Comparison of ENCODE assay signal across 12 mouse cellular contexts in the genomic region with DNA sequence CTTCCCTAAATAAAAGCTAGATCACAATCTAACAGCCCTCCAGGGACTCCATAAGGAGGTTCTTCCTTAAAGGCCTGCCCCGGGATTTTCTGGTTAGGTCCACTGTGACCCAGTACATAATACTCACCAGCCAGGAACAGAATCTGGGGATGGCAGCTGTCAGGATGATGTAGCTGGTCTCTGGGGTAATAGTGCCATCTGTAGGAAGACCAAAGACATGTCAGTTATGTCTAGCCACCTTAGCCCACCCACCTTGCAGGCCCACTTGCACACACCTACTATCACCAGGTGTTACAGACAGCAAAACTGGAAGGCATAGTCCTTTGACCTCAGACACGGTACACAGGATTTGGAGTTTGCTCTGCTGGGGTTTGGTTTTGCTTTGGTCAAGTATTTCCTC.
DNase-seq lines count a peak whose midpoint lies in the region; ATAC-seq and TF ChIP-seq lines count a peak whose summit lies in the region.
"Had no signal": no experiment of that assay in that cellular context is flagged by ENCODE, and none has a peak within 500 bp of the region (broad histone marks: within the 10 kb centered on the region; RNA-seq: fewer than 3 reads in every experiment).

No protein-coding gene starts in this region.

- no peak for TF ChIP-seq POLR2A in lung, adult 2 months (IDR thresholded peaks at IDR 0.05; ENCODE audit: borderline replicate concordance, extremely low read depth, low read depth, low read length)

- no peak for ATAC-seq in forebrain, postnatal 0 days
- ATAC-seq in forebrain, embryonic 15.5 days (replicated peaks), result no peak
- no peak for ATAC-seq in lung, embryonic 14.5 days (ENCODE audit: insufficient read depth)
- ATAC-seq: intestine, embryonic 16.5 days had no signal

- no peaks in the 10 kb centered on the region for H3K9me3 ChIP-seq in forebrain, postnatal 0 days (ENCODE audit: low read length)
- H3K9me3 ChIP-seq in forebrain, embryonic 15.5 days, result no peaks in the 10 kb centered on the region
- H3K9me3 ChIP-seq in lung, embryonic 14.5 days (ENCODE audit: low read depth, low read length), result no peaks in the 10 kb centered on the region
- H3K9me3 ChIP-seq: G1E; heart, embryonic 10.5 days; liver, embryonic 15.5 days had no signal

- DNase-seq in forebrain, postnatal 0 days, result no peak
- peak; percentile 4 for DNase-seq in lung, embryonic 14.5 days
- DNase-seq in lung, adult 2 months, result no peak
- peak; percentile 41 for DNase-seq in embryo, embryonic 10 days (ENCODE audit: low spot score)
- peak; percentile 16 for DNase-seq in thymus, postnatal 14 days
- no peak for DNase-seq in heart, postnatal 4 days
- DNase-seq in layer of hippocampus, adult 11-12 months (ENCODE audit: low spot score), result no peak

- H3K27me3 ChIP-seq in forebrain, postnatal 0 days (ENCODE audit: insufficient read depth, low read length), result no peaks in the 10 kb centered on the region
- H3K27me3 ChIP-seq in forebrain, embryonic 15.5 days, result no peaks in the 10 kb centered on the region
- no peaks in the 10 kb centered on the region for H3K27me3 ChIP-seq in lung, embryonic 14.5 days (ENCODE audit: insufficient read depth, low read length)
- H3K27me3 ChIP-seq: liver, embryonic 15.5 days had no signal

- no peak overlapping the region for H3K4me3 ChIP-seq in forebrain, postnatal 0 days (ENCODE audit: low read depth, low read length)
- H3K4me3 ChIP-seq in forebrain, embryonic 15.5 days, result no peak overlapping the region
- H3K4me3 ChIP-seq in lung, embryonic 14.5 days (ENCODE audit: low read depth, low read length), result no peak overlapping the region
- H3K4me3 ChIP-seq in lung, adult 2 months (replicated peaks; ENCODE audit: extremely low read depth, low read depth, low read length), result no peak overlapping the region
- H3K4me3 ChIP-seq: heart, embryonic 10.5 days; liver, embryonic 15.5 days had no signal

- no peaks in the 10 kb centered on the region for H3K4me1 ChIP-seq in forebrain, postnatal 0 days (ENCODE audit: insufficient read depth)
- H3K4me1 ChIP-seq in forebrain, embryonic 15.5 days, result no peaks in the 10 kb centered on the region
- H3K4me1 ChIP-seq in lung, embryonic 14.5 days (ENCODE audit: insufficient read depth), result no peaks in the 10 kb centered on the region
- H3K4me1 ChIP-seq in lung, adult 2 months (ENCODE audit: control insufficient read depth, insufficient read depth, low read length), result no peaks in the 10 kb centered on the region
- H3K4me1 ChIP-seq: heart, embryonic 10.5 days; liver, embryonic 15.5 days had no signal

- H3K4me2 ChIP-seq in forebrain, postnatal 0 days (ENCODE audit: low read depth), result no peak overlapping the region
- no peak overlapping the region for H3K4me2 ChIP-seq in forebrain, embryonic 15.5 days (replicated peaks)
- H3K4me2 ChIP-seq in lung, embryonic 14.5 days, result no peak overlapping the region
- H3K4me2 ChIP-seq: liver, embryonic 15.5 days had no signal

- H3K9ac ChIP-seq in forebrain, postnatal 0 days, result no peak overlapping the region
- H3K9ac ChIP-seq in forebrain, embryonic 15.5 days (replicated peaks), result no peak overlapping the region
- no peak overlapping the region for H3K9ac ChIP-seq in lung, embryonic 14.5 days
- H3K9ac ChIP-seq: liver, embryonic 15.5 days had no signal

- TF ChIP-seq CTCF in forebrain, postnatal 0 days (IDR thresholded peaks at IDR 0.05; ENCODE audit: low read depth), result peak; percentile 40
- TF ChIP-seq CTCF in lung, embryonic 14.5 days (IDR thresholded peaks at IDR 0.05; ENCODE audit: low read depth), result peak; percentile 31; the same call in 1 of the 2 replicates
- no peak for TF ChIP-seq CTCF in lung, adult 2 months (IDR thresholded peaks at IDR 0.05; ENCODE audit: insufficient read depth, low read length)

- 71% methylated on average over 2 of the region's 2 CpGs for WGBS in forebrain, postnatal 0 days
- WGBS in forebrain, embryonic 15.5 days, result 59% methylated on average over 2 of the region's 2 CpGs
- WGBS in lung, embryonic 14.5 days, result 45% methylated on average over 2 of the region's 2 CpGs
- 61% methylated on average over 2 of the region's 2 CpGs for WGBS in lung, adult 2 months

- H3K27ac ChIP-seq in forebrain, postnatal 0 days (ENCODE audit: low read depth, low read length), result no peak overlapping the region
- H3K27ac ChIP-seq in forebrain, embryonic 15.5 days (replicated peaks), result no peak overlapping the region
- H3K27ac ChIP-seq in lung, embryonic 14.5 days (ENCODE audit: low read depth), result no peak overlapping the region
- H3K27ac ChIP-seq: heart, embryonic 10.5 days; liver, embryonic 15.5 days had no signal

- H3K36me3 ChIP-seq in forebrain, postnatal 0 days (ENCODE audit: insufficient read depth), result peaks cover 85% of the 10 kb centered on the region
- peaks cover 81% of the 10 kb centered on the region for H3K36me3 ChIP-seq in forebrain, embryonic 15.5 days
- H3K36me3 ChIP-seq in lung, embryonic 14.5 days (ENCODE audit: insufficient read depth), result peaks cover 61% of the 10 kb centered on the region

Comparison
In these comparisons a context has a peak if more than half of its experiments do, and no peak if none do; other contexts are left out.
1. DNase-seq: peak in lung, embryonic 14.5 days (single experiment), embryo, embryonic 10 days (single experiment) and thymus, postnatal 14 days (single experiment); none in forebrain, postnatal 0 days (single experiment), lung, adult 2 months (single experiment), heart, postnatal 4 days (single experiment) and layer of hippocampus, adult 11-12 months (single experiment).